Mouse (Mus musculus): ENCODE measurements around the gene B4galnt2. TPM values are rescaled to one million over a fixed set of nuclear protein-coding genes. Genes with fewer than 3 reads are reported as not detected.

B4galnt2 gene
- total RNA-seq, 2 experiments from 2014 or later: not detected

DNA sequence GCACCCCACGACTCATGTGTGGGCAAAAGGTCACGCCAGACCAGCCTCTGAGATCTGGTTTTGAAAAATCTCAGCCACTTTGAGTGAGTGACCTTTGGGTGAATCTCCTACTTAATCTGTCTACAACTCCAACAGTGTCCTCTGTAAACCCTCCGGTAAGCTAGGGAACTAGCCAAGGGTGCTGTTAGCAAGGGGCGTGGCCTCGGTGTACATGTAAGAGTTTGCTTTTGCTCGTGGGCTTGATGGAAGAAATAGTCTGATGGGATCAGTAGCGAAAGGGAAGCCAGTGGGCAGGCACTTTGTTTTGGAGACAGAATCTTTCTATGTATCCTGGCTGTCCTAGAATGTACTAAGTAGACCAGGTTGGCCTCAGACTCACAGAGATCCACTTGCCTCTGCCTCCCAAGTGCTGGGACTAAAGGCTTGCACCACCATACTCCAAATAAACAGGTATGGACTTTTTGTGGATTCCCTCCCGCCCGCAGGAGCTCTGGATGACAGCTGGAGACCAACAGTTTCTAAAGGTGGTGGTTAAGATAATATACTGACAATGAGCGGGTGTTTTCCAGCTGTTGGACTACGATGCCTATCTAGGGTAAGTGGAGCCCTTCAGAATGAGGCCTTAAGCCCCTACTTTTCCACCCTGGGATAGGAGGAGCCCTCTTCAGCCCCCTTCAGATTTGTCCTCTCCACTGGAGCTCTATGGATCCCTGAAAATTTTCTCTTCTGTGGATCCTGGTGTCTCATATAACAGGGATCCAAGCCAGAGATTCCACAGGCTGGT lies 86.3 kb downstream of the B4galnt2 start:
- intact Hi-C loops (cut with DNase I): loop anchor here (2.0 kb wide), 1 partner anchor 152 kb away; no protein-coding TSS in a partner anchor
- no peak for DNase-seq

DNA sequence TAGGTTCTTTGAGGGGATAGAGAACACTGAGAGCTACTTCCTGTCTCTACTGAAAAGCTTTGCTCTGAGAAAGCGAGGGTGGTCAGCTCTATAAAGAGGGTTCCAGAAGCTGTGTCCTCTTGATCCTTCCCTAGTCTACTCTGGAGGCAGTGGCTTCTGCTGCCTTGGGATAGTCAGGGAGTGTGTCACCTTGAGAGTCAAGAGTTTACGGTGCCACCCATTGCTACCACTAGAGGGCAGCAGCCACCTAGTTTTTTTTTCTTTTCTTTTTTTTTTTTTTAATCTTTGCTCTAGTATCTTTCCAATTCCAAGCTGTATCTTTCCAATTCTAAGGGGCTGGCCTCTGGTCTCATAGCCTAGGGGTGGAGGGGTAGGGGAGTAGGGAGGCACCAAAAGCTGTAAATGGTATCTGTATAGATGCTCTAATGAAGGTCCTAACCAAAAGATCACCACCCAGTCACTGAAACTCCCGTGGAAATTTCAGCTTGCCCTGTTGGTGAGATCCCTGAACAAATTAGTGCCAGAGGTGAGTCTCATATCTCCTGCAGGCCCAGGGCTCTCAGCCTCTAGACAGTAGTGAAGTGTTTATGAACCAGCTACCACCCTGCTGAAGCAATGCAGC lies 87.1 kb downstream of the B4galnt2 start:
- intact Hi-C loops (cut with DNase I): loop anchor here (1.0 to 2.0 kb wide), 3 partner anchors 26 to 153 kb away; no protein-coding TSS in a partner anchor
- DNase-seq: peak; percentile 79 to 89

DNA sequence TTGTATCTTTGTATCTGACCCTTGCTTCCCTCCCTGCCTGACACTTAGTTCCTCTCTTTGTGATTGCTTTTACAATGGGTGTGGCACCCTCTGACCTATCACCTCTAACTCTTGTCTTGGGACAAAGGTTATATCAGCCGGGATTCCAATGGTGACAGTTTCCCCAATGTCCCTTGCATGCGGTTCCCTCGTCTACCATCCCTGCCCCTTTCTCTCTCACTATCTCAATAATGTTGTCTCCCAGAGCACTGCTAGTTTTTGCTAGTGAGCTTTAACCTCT lies 87.6 kb downstream of the B4galnt2 start:
- intact Hi-C loops (cut with DNase I): loop anchor here (1.0 kb wide), 2 partner anchors 26 to 56 kb away; no protein-coding TSS in a partner anchor
- no peak for DNase-seq

- intact Hi-C loops (cut with DNase I): loop anchor here (1.0 kb wide), 2 partner anchors 27 to 55 kb away; no protein-coding TSS in a partner anchor
- no peak for DNase-seq
These were observed 88.1 kb downstream of the B4galnt2 start for GRCm38 (mm10) chr11:95826317-95827167.

GRCm38 (mm10) chr11:95825625-95826024 lies 89.1 kb downstream of the B4galnt2 start:
- intact Hi-C loops (cut with DNase I): loop anchor here (2.0 kb wide), 1 partner anchor 31 kb away; no protein-coding TSS in a partner anchor
- DNase-seq: no peak

- DNase-seq: peak; percentile 92
- intact Hi-C loops (cut with DNase I): loop anchor here (2.0 kb wide), 1 partner anchor 30 kb away; no protein-coding TSS in a partner anchor
These were observed 89.8 kb downstream of the B4galnt2 start for GRCm38 (mm10) chr11:95824877-95825243.

GRCm38 (mm10) chr11:95824071-95824876 lies 90.4 kb downstream of the B4galnt2 start, which contains the start of gene Phospho1:
Phospho1 (plus strand) TSS chr11:95824499.
- intact Hi-C loops (cut with DNase I): loop anchor here (2.0 kb wide), 1 partner anchor 29 kb away; no protein-coding TSS in a partner anchor
- peak; percentile 96 for DNase-seq

GRCm38 (mm10) chr11:95822437-95822836 lies 92.3 kb downstream of the B4galnt2 start:
- peak in 1 of 2 experiments; percentile 1 for DNase-seq
- intact Hi-C loops (cut with DNase I): no loop called here

DNA sequence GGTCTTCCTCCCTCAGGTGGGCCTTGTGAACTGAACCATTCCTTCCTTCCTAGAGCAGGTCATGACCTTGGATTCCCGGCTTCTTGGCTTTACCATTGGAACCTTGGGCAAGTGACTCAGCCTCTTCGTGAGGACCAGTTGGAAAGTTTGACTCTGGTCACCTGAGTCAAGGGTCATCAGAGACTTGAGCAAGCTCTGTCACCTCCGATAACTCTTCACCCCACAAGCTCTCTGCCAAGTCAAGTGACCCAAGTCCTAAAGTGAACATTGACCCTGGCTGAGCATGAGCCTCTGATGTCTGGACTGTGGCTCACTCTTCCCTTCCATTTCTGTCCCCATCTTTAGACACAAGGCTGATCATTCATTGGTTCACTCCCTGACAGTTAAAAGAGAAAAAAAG lies 93.2 kb downstream of the B4galnt2 start:
- no peak for DNase-seq
- intact Hi-C loops (cut with DNase I): no loop called here

- intact Hi-C loops (cut with DNase I): no loop called here
- DNase-seq: peak in 1 of 2 experiments; percentile 40
These were observed 95.6 kb downstream of the B4galnt2 start for GRCm38 (mm10) chr11:95819138-95819537.

Small RNA genes within 50 kb of the gene (microRNA-seq; reads per million reads assigned to microRNA genes)
- gene Mir3063: 0 reads per million in 2 experiments

Other genes starting within 250 kb of the B4galnt2 start
- gene Phb, start 247.9 kb downstream of the B4galnt2 start, total RNA-seq (2021): 100 to 1,000 TPM; 337 to 343 TPM
- gene Zfp652, start 202.2 kb downstream of the B4galnt2 start, total RNA-seq (2021): 10 to 100 TPM; 48.9 to 52.2 TPM
- under 1 TPM; 0.47 to 0.79 TPM for gene B130006D01Rik, start 191.3 kb downstream of the B4galnt2 start, total RNA-seq (2021)
- 100 to 1,000 TPM; 129 to 148 TPM for gene Phospho1, start 90.4 kb downstream of the B4galnt2 start, total RNA-seq (2021)
- 10 to 100 TPM; 24.7 to 26.0 TPM for gene Gngt2, start 77.7 kb downstream of the B4galnt2 start, total RNA-seq (2021)
- 10 to 100 TPM; 16.2 to 21.1 TPM for gene Abi3, start 72.4 kb downstream of the B4galnt2 start, total RNA-seq (2021)
- under 1 TPM; 0.45 to 0.72 TPM for gene Igf2bp1, start 91.0 kb upstream of the B4galnt2 start, total RNA-seq (2021)
- gene Gip, start 109.7 kb upstream of the B4galnt2 start, total RNA-seq (2021): not detected
- gene Snf8, start 120.0 kb upstream of the B4galnt2 start, total RNA-seq (2021): 10 to 100 TPM; 54.3 to 56.9 TPM
- gene Ube2z, start 150.5 kb upstream of the B4galnt2 start, total RNA-seq (2021): 10 to 100 TPM; 41.6 to 46.4 TPM
- gene Atp5g1, start 160.8 kb upstream of the B4galnt2 start, total RNA-seq (2021): 1,000 to 10,000 TPM; 2,962 to 2,967 TPM
- gene Calcoco2, start 197.1 kb upstream of the B4galnt2 start, total RNA-seq (2021): not detected
- not detected for gene Ttll6, start 218.9 kb upstream of the B4galnt2 start, total RNA-seq (2021)

All from heart, postnatal 10 days (tissue).